Mouse (Mus musculus): Measurements from ENCODE around the gene 1700003E16Rik.

1700003E16Rik gene

GRCm38 (mm10) chr6:83127419-83127818, 28.8 kb upstream of the 1700003E16Rik start:
- DNase-seq (ENCODE audit: low read depth, low spot score), result no peak

DNA sequence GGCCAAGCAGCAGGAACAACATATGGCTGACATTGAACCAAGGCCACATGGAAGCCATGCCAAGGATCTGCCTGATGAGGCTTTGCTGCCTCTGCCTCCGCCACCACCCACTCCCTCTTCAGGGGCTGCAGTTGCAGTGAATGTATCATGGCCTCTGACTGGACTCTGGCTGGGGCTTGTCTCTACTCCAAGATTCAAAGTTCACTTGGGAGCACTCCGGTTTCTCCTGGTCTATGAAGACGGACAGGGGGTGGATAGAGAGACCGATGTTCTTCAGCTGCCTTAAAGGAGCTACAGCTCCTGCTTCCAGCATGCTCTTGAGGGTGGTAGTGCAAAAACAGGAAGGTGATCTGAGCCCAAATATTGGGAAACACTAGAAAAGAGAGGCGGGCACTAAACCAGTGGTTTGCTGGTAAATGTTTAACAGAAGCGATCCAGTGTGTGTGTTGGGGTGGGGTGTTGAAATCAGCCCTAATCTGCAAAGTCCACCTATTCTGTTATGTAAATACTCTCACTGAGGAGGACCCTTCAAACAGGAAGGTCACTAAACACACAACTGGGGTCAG, 24.7 kb upstream of the 1700003E16Rik start:
- DNase-seq (ENCODE audit: low read depth, low spot score), result no peak

DNA sequence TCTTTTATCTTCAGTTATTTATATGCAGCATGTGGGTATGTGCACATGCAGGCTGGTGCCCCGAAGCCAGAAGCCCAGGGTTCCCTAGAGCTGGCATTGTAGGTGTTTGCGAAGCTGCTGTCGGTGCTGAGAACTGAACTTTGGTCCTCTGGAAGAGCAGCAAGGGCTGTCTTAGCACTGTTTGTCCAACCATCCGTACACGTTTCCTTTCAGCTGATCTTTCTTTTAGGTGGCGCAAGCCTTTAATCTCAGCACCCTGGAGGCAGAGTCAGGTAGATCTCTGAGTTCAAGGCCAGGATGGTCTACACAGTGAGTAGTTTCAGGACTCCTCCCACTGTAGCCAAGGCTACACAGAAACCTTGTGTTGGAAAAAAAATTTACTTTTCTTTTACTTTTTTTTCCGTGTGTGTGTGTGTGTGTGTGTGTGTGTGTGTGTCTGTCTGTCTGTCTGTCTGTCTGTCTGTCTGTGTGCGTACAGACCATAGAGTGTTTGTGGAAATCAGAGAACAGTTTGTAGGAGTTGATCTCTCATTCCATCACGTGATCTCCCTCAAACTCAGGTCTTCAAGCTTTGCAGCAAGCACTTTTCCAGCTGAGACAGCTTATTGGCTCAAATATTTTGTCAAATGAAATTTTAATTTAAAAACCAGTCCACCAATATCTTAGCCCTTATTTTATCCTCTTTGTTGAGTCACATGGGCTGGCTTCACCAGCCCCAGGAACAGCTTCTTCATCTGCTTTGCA, 23.9 kb upstream of the 1700003E16Rik start:
- no peak for DNase-seq (ENCODE audit: low read depth, low spot score)

- DNase-seq (ENCODE audit: low read depth, low spot score), result no peak
Measured at GRCm38 (mm10) chr6:83134226-83134625, 22.0 kb upstream of the 1700003E16Rik start.

- no peak for DNase-seq (ENCODE audit: low read depth, low spot score)
Measured at GRCm38 (mm10) chr6:83134951-83135513, 21.2 kb upstream of the 1700003E16Rik start, which contains the start of gene Rtkn. Gene Rtkn, plus strand, starts transcription at chr6:83135463.

DNA sequence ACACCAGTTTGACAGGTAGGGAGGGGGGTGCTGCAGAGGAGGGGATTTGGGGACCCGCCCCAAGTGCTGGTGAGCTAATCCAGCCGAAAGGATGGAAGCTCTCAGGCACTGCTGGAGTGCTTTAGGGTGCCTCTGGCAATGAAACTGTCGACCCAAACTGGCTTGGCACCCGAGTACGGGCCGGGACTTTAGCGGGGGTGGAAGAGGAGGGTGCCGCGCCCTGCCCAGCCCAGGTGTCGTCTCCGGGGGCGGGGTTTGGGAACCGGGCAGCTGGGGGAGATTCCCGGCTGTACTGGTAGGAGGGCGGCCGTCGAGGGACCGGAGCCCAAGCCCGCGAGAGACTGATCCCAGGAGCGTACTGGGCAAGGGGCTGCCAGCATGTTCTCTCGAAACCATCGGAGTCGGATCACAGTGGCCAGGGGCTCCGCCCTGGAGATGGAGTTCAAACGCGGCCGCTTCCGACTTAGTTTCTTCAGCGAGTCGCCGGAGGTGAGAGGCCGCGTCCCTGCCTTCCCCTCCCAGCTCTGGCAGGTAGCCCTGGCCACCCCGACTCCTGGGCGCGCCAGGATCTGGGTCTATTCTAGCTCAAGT, 20.5 kb upstream of the 1700003E16Rik start:
- no peak for DNase-seq (ENCODE audit: low read depth, low spot score)

DNA sequence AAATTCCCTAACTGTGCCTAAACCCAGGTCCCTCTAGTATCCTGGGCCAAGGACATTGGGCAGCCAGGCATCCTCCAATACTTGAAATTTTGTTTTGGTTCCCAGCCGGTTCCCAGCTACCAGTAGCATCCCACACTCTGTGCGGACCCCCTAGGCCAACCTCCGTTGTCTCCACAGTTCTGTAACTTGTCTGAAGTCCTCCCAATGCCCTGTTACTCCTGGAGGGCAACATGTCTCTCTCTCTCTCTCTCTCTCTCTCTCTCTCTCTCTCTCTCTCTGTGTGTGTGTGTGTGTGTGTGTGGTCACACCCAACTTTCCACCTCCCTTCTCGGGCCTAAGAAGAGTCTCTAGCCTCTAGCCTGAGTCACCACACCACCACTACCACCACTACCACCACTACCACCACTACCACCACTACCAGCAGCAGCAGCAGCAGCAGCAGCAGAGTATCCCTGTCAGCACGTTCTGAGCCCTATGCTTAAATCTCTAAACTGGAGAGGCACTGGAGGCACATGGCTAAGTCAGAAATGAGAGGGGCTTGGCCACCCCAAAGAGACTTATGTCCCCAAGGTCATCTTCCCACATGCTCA, 19.8 kb upstream of the 1700003E16Rik start:
- DNase-seq (ENCODE audit: low read depth, low spot score), result no peak

- peak; percentile 84 for DNase-seq (ENCODE audit: low read depth, low spot score)
Measured at GRCm38 (mm10) chr6:83136881-83137575, 19.2 kb upstream of the 1700003E16Rik start.

GRCm38 (mm10) chr6:83137576-83137950, 18.6 kb upstream of the 1700003E16Rik start:
- DNase-seq (ENCODE audit: low read depth, low spot score), result peak; percentile 95

GRCm38 (mm10) chr6:83138056-83138455, 18.1 kb upstream of the 1700003E16Rik start:
- DNase-seq (ENCODE audit: low read depth, low spot score), result peak; percentile 62

- DNase-seq (ENCODE audit: low read depth, low spot score), result no peak
Measured at GRCm38 (mm10) chr6:83140044-83140443, 16.2 kb upstream of the 1700003E16Rik start.

DNA sequence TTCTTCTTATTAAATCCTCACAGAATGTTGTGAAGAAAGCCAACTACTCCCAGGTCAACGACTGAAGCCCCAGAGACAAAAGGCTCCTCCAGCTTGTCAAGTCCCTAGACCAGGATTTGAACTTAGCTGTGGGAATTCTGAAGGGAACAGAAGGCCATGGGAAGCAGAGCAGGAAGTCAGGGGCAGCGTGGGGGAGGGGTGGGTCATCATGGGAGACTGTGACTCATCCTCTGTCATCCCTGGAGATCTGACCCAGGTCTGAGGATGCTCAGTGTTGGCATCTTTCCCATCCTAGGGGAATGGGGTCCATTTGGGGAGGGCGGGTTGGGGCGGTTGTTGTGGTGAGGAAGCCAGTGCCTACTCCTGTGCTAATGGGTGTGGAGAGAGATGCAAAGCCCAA, 14.6 kb upstream of the 1700003E16Rik start:
- DNase-seq (ENCODE audit: low read depth, low spot score), result no peak

DNA sequence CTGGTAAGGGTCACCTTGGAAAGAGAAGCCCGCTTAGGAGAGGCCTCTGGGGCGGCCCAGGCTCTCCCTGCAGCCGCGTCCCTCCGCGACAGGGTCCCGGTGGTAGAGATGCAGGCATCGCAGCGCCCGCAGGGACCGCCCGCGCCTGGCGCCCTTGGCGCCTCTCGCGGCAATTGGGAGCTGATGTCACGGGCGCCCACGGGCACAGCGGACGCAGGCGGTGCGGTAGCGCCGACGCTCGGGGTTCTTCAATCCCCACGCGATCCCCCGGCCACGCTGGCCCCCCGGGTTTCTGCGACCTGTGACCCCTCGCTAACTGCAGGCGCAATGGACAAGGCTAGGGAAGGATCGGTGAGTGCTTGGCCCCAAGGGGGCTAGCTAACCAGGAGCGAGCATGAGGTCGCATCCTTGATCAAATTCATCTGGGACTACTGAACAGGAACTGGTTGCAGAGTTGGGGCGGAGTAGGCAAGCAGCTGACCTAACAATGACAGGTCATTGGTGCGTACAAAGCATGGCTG, 13.9 kb upstream of the 1700003E16Rik start:
- DNase-seq (ENCODE audit: low read depth, low spot score), result no peak

- DNase-seq (ENCODE audit: low read depth, low spot score), result no peak
Measured at GRCm38 (mm10) chr6:83142886-83143285, 13.3 kb upstream of the 1700003E16Rik start.

DNA sequence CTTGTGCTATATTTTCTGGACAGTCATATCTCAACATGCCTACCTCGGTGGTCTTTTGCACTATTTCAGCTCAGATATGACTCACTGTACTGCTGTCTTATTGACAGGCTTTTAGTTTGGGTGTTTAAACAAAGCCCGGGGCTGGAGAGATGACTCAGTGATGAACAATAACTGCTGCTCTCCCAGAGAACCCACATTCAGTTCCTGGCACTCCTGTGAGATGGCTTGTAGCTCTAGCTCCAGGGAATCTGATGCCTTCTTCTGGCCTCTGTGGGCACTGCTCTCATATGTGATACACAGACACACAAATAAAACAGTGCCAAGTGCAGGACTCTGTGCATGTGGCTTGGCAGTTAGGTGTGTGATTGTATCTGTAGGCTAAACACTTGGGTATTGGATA, 11.0 kb upstream of the 1700003E16Rik start:
- no peak for DNase-seq (ENCODE audit: low read depth, low spot score)

GRCm38 (mm10) chr6:83145805-83146204, 10.4 kb upstream of the 1700003E16Rik start:
- no peak for DNase-seq (ENCODE audit: low read depth, low spot score)

DNA sequence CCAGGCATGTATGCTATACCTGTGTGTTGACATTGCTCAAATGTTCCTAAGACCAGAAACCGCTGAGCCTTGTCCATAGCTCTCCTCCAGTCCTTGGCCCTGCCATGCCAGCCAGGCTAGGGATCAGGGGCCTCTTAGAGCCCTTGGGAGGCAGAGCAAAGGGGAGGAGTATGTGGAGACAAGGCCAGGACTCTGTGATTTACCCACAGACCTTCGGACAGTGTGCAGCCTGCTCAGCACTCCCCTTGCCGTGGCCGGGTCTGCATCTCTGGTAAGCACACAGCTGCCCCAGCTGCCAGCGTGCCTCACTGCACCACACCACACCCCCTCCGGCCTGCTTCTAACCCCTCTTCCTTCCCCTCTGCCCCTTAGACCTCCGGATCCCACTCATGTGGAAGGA, 8.9 kb upstream of the 1700003E16Rik start:
- DNase-seq (ENCODE audit: low read depth, low spot score), result no peak

DNA sequence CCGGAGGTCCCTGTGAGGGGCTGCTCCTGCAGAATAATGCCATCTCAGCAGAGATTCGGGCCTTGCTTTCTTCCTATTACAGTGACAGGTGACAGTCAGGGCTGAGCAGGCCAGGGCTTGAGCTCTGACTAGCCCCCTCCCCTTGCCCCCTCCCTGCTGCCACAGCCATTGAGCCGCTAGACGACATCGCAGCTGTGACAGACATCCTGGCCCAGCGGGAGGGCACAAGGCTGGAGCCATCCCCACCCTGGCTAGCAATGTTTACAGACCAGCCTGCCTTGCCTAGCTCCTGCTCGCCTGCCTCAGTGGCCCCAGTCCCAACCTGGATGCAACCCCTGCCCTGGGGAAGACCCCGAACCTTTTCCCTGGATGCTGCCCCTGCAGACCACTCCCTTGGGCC, 4.5 kb upstream of the 1700003E16Rik start:
- no peak for DNase-seq (ENCODE audit: low read depth, low spot score)

DNA sequence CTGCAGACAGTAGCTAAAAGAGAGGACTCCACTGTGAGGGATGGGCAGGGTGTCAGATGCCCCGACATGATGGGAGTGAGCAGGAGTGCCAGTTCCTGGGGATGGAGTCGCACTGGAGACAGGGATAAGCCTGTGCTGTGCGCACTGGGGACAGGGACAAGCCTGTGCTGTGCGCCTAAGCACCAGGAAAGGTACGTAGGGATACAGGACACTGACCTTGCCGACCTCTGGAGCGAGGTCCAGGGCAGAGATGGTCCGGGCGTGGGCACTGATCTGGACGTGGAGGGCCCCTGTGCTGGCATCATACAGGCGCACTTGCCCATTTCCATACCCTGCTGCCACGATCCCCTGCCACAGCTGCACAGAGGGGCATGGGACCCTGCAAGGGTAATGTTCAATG, 3.2 kb upstream of the 1700003E16Rik start:
- no peak for DNase-seq (ENCODE audit: low read depth, low spot score)

- DNase-seq (ENCODE audit: low read depth, low spot score), result no peak
Measured at GRCm38 (mm10) chr6:83153485-83153884, 2.7 kb upstream of the 1700003E16Rik start.

- no peak for DNase-seq (ENCODE audit: low read depth, low spot score)
Measured at GRCm38 (mm10) chr6:83155552-83156238, 509 bp upstream of the 1700003E16Rik start.
